Mouse (Mus musculus) ES-E14 (cell line): ENCODE measurements around the gene Col5a1. TPM values are rescaled to one million over a fixed set of nuclear protein-coding genes. Genes with fewer than 3 reads are reported as not detected.

Experiments
- DNase-seq: peaks from one replicate; pipeline ENCODE4 v3.0.0-alpha.2; 2013; ENCODE audit warnings: low read depth, low spot score
- H3K27ac ChIP-seq: 2 replicates; pipeline ENCODE4 v1.5.1; 2012; ENCODE audit warnings: low read depth, mild to moderate bottlenecking, low read length, moderate library complexity, mixed read lengths; ENCODE audit not compliant: poor library complexity, insufficient read depth, severe bottlenecking
- H3K36me3 ChIP-seq: 2 replicates; pipeline ENCODE4 v1.6.1; 2012; ENCODE audit warnings: mild to moderate bottlenecking, low read length, moderate library complexity, mixed read lengths; ENCODE audit not compliant: control insufficient read depth, poor library complexity, insufficient read depth, severe bottlenecking
- H3K4me1 ChIP-seq, 2 experiments: fragments of 150-350 bp in 1 of 2; sonication (generic) in 1 of 2; 2 replicates each; pipeline ENCODE4 v1.6.1; 2012; ENCODE audit warnings: low read length in 2 of 2, mild to moderate bottlenecking in 1 of 2, mixed read lengths in 1 of 2; ENCODE audit not compliant: control insufficient read depth in 2 of 2, insufficient read depth in 2 of 2, poor library complexity in 1 of 2
- H3K4me3 ChIP-seq, 2 experiments: fragments of 150-350 bp in 1 of 2; sonication (generic) in 1 of 2; 2 replicates each; pipeline ENCODE4 v1.5.1; 2012; ENCODE audit warnings: low read length in 2 of 2, low read depth in 1 of 2, mild to moderate bottlenecking in 1 of 2, mixed read lengths in 1 of 2; ENCODE audit not compliant: insufficient read depth in 1 of 2, poor library complexity in 1 of 2, severe bottlenecking in 1 of 2
- H3K9ac ChIP-seq: 2 replicates; pipeline ENCODE4 v1.6.1; 2012; ENCODE audit warnings: low read depth, mild to moderate bottlenecking, low read length, mixed read lengths; ENCODE audit not compliant: poor library complexity, insufficient read depth, severe bottlenecking
- H3K9me3 ChIP-seq: fragments of 150-350 bp; sonication (generic); 2 replicates; pipeline ENCODE4 v1.6.1; 2012; ENCODE audit warnings: low read depth, mild to moderate bottlenecking, low read length; ENCODE audit not compliant: control insufficient read depth, insufficient read depth
- CHD2 ChIP-seq: IDR thresholded peaks from 2 replicates; pipeline ENCODE4 v1.6.1; 2014; ENCODE audit warnings: mild to moderate bottlenecking, low read depth, low read length, inconsistent platforms
- HCFC1 ChIP-seq: IDR thresholded peaks from 2 replicates; pipeline ENCODE4 v1.6.1; 2012; ENCODE audit warnings: low read length, inconsistent platforms, borderline replicate concordance; ENCODE audit not compliant: insufficient read depth
- MAFK ChIP-seq: IDR thresholded peaks from 2 replicates; pipeline ENCODE4 v1.6.1; 2014; ENCODE audit warnings: mild to moderate bottlenecking, low read depth, low read length, inconsistent platforms; ENCODE audit not compliant: insufficient read depth
- ZC3H11A ChIP-seq: IDR thresholded peaks from 2 replicates; pipeline ENCODE4 v1.6.1; 2012; ENCODE audit warnings: low read depth, mild to moderate bottlenecking, inconsistent platforms, low read length, borderline replicate concordance
- ZNF384 ChIP-seq: IDR thresholded peaks from 2 replicates; pipeline ENCODE4 v1.6.1; 2012; ENCODE audit warnings: low read depth, low read length, inconsistent platforms
- in situ Hi-C, 2 experiments: fragments of 600-800 bp; cut with MboI; formaldehyde crosslinking; loops; one replicate each; pipeline ENCODE4 v1.15.1; 2025; ENCODE audit warnings: low sequenced_read_pairs in 2 of 2, inconsistent platforms in 1 of 2; ENCODE audit not compliant: unreplicated experiment in 2 of 2
- total RNA-seq: library from RNA; depleted of rRNA; stranded (reverse); fragments of 300-350 nt; gene quantifications from 2 replicates; pipeline ENCODE4 v1.2.3, GENCODE M21; 2012

Col5a1 gene
- total RNA-seq, 1 experiment = 42.3 TPM

DNA sequence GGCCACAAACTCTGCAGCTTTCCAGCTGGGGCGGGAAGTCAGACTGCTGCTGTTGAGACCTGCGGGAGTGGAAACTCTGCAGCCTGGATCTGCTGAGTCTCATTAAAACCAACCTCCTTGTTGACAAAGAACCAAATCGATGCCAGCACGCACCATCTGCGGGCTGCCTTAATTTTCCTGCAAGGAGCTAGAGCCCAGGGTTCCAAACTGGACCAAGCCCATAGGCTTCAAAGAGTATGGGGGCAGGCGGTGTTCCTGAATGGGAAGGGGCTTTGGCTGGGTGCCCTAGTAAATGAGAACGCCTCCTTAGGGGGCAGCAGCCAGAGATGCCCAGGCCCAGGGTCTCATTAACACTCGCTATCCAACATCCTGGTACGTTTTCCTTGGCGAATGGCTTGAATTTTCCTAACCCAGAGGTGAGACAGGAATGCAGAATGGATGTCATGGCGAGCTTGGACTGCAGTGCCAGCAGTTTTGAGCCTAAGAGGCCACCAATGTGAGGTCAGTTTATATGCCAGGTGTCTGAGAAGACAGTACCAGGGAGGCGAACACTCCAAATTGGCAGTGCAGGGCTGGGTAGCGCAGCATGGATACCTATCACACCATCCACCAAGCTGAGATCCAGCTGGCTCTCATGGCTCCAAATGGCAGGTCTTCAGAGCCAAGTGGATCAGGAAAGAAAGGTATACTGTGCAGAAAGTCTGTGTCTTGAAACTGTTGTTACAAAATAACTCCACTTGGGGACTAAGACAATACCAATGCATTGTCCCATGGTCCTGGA, 9.3 kb upstream of the Col5a1 start:
- Histone ChIP-seq H3K9ac (no peak overlapping the region), H3K9me3 (no peaks in the 10 kb centered on the region), H3K4me3 (no peak overlapping the region), H3K4me1 (no peaks in the 10 kb centered on the region), H3K27ac (no peak overlapping the region), H3K36me3 (no peaks in the 10 kb centered on the region)
- DNase-seq = no peak
- in situ Hi-C loops = no loop called here
- TF ChIP-seq HCFC1 (no peak), MAFK (no peak), CHD2 (no peak), ZNF384 (no peak), ZC3H11A (no peak)

DNA sequence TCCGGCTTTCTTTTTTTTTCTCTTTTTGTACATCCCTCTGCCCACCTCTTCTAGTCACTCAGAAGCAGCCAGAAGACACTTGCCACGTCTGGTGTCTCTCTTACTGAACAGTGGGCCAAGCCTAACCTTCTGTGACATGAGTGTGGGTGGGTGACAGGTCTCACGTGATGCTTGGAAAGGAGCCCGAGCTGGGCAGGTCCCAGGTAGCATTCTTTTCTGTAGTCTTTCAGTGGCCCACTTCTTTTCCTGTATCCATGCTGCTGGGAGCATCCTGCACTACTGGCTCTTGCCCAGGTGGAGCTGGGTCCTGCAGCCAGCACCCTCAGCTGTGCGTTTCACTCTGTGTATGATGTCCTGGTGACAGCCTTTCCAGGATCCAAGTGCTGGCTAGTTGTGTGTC, 8.2 kb upstream of the Col5a1 start:
- Histone ChIP-seq H3K9ac (no peak overlapping the region), H3K27ac (no peak overlapping the region), H3K4me1 (no peaks in the 10 kb centered on the region), H3K4me3 (no peak overlapping the region), H3K9me3 (no peaks in the 10 kb centered on the region), H3K36me3 (no peaks in the 10 kb centered on the region)
- in situ Hi-C loops = no loop called here
- TF ChIP-seq CHD2 (no peak), MAFK (no peak), HCFC1 (no peak), ZNF384 (no peak), ZC3H11A (no peak)
- DNase-seq = no peak

GRCm38 (mm10) chr2:27883276-27883675, 2.9 kb upstream of the Col5a1 start:
- in situ Hi-C loops = no loop called here
- Histone ChIP-seq H3K9me3 (no peaks in the 10 kb centered on the region), H3K4me1 (peaks cover 0 to 3% of the 10 kb centered on the region in 2 experiments; a peak in 2 of 4 replicates), H3K4me3 (no peak overlapping the region), H3K36me3 (no peaks in the 10 kb centered on the region), H3K27ac (no peak overlapping the region), H3K9ac (no peak overlapping the region)
- no peak for DNase-seq
- TF ChIP-seq ZC3H11A (no peak), ZNF384 (no peak)

DNA sequence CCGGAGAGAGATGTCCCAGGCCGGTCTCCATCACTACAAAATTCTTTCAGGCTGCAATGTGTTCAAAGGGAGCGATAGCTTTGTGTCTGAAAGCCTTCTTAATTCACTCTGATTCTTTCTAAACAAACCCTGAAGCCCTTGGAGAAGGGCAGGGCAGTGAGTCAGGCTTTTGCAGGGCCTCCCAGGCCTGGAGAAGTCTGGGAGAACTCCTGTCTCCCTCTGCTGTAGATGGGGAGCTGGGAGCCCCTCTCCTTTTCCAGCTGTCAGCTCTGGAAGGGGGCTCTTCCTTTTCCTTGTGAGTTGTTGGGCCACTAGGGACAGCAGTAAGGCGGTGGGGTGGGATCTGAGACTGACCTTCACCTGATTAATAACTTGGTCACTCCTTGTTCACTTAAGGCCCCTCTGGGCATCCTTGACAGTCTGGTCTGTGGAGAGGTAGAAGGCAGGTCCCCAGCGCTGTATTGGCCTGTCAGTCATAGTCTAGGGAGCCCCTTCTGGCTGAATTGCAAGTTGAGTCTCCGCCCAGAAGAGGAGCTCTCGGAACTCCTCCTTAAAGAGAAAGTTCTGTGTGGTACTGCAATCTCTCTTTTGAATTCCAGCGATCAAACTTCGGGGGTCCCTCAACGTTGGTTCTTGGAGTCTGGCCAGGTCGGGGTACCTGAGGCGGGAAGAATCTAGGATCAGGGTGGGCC, 623 bp upstream of the Col5a1 start:
- no peak overlapping the region for H3K27ac ChIP-seq
- no peak for TF ChIP-seq ZC3H11A
- TF ChIP-seq ZNF384 = no peak
- TF ChIP-seq CHD2 = no peak
- no peak for TF ChIP-seq MAFK
- no peak for TF ChIP-seq HCFC1
- H3K36me3 ChIP-seq = no peaks in the 10 kb centered on the region
- peak overlapping the region; percentile 70 for H3K9ac ChIP-seq
- in situ Hi-C loops = no loop called here
- H3K4me3 ChIP-seq = peak overlapping the region; percentile 75 to 88
- H3K4me1 ChIP-seq = peaks cover 0 to 3% of the 10 kb centered on the region in 2 experiments; a peak in 2 of 4 replicates
- no peaks in the 10 kb centered on the region for H3K9me3 ChIP-seq
- peak; percentile 50 for DNase-seq
